Mouse (Mus musculus) brain, embryonic 14.5 days (tissue): ENCODE measurements around the gene Fbxl17. TPM values are rescaled to one million over a fixed set of nuclear protein-coding genes. Genes with fewer than 3 reads are reported as not detected.

Experiments
- DNase-seq: peaks from one replicate; pipeline ENCODE4 v3.0.0-alpha.2; 2011; ENCODE audit warnings: low read depth
- CTCF ChIP-seq: fragments of 200-500 bp; IDR thresholded peaks from 2 replicates; pipeline ENCODE4 v1.5.1; 2012; ENCODE audit warnings: inconsistent platforms, mild to moderate bottlenecking, moderate library complexity, borderline replicate concordance; ENCODE audit not compliant: insufficient read depth, insufficient read length; ENCODE audit errors: extremely low read depth
- POLR2A ChIP-seq: fragments of 200-500 bp; IDR thresholded peaks from 2 replicates; pipeline ENCODE4 v1.6.1; 2012; ENCODE audit warnings: mild to moderate bottlenecking, inconsistent platforms, borderline replicate concordance; ENCODE audit not compliant: poor library complexity, insufficient read depth, insufficient read length, severe bottlenecking; ENCODE audit errors: extremely low read depth
- polyA plus RNA-seq: library from polyadenylated mRNA; depleted of rRNA; stranded (reverse); fragments of >200 nt; gene quantifications from 2 replicates; pipeline ENCODE4 v1.2.3, GENCODE M21; 2012

Gene Fbxl17
- polyA plus RNA-seq, 1 experiment = 30.9 TPM

DNA sequence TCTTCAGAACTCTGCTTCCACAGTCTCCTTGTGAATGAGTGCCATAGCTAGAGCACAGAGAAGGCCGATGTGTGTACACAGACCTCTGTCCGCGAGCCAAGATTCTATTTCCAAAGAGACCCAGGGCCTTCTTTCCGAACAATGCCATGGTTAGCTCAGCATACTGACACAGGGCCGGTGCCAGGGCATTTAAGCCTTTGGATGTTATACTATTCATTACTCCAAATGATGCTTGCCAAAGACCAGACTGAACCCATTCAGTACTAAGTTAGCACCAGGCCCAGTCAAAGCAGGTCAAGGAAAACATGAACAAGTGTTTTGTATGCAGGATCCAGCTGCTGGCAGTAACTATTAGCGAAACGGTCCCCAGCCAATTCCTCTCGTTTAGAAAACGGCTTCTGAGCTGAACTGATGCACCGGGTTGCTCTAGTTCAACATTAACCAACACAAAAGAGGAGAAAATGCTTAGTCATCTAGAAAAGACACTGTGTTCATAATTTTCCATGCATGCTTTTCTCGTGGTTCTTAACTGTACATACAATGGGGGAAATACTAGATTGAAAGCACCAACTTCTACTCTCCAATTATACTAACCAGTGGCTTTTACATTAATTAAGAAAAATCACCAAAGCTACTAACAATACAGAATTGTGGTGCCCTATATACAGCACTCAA is 214.4 kb downstream of the Fbxl17 start:
- TF ChIP-seq POLR2A = no peak
- TF ChIP-seq CTCF = no peak
- DNase-seq = peak; percentile 95

DNA sequence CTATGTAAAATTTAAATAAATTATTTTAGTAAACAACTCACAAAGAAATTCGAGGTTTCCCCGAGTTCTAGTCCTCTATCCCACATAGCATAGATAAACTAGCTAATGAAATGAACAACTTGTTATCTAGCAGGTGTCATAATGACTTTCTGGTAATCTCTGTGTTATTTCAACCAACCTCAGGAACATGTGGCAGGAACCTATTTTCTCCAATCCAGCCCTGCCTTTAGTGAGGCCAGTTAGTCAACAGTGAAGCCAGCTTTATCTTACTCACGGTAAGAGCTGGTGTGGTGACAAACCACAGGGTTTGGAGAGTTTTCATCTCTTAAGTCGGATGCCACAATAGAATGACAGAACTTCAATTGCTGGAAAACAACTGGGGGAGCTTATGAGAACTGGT is 215.7 kb downstream of the Fbxl17 start:
- no peak for TF ChIP-seq CTCF
- no peak for TF ChIP-seq POLR2A
- DNase-seq = no peak

DNA sequence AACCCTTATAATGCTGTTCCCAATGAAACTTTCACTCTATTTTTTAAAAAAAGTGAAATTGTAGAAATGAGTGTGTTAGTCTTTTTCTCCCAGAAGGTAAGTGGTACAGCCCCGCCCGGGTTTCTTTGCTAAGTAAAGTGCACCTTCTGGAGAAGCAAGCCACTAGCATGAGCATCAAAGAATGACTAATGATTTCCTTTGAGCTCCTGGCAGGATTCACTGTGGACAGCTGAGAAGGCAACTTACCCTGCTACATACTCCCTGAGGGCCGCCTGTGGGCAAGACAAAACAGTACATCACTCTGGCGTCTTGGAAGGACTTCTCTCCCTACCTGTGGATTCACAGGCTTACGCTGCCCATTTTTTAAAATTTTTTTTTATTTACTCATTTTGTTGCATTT is 217.8 kb downstream of the Fbxl17 start:
- DNase-seq = no peak
- no peak for TF ChIP-seq CTCF
- TF ChIP-seq POLR2A = no peak

DNA sequence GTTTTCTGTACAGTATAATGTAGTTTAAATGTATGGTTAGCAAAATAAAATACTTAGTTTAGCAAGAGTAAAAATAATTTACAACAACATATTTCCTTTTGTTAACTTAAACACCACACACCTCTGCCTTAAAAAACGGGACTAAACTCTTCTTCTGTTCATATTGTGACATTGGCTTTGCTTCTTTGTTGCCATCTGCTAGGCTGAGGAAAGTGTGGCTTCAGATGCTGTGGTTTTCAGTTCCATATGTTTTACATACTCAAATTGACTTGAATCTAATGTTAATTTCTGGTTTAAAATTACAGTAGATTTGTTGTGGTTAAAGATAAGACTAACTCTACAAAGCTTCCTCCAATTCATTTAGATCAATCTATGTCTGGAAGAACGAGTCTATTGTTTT is 218.8 kb downstream of the Fbxl17 start:
- peak; percentile 50 for DNase-seq
- TF ChIP-seq CTCF (no peak), POLR2A (no peak)

DNA sequence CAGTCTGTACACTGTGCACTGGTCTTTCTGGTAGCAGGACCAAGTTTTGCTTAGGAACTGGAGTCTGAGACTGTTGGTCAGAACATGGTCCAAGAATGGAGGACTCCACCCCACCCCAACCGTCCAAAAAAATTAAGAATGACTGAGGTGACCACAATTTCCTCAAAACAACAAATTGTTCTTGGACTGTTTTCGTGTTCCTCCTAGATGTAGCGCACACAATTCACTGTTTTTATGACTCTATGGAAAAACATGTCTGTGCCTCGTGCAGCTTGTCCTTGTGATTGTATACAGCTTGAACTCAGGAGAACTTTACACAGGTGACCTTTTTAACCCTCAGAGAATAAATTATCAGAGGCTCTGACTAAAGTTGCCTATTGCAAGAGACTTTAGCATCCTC is 220.7 kb downstream of the Fbxl17 start:
- no peak for DNase-seq
- no peak for TF ChIP-seq POLR2A
- TF ChIP-seq CTCF = no peak

DNA sequence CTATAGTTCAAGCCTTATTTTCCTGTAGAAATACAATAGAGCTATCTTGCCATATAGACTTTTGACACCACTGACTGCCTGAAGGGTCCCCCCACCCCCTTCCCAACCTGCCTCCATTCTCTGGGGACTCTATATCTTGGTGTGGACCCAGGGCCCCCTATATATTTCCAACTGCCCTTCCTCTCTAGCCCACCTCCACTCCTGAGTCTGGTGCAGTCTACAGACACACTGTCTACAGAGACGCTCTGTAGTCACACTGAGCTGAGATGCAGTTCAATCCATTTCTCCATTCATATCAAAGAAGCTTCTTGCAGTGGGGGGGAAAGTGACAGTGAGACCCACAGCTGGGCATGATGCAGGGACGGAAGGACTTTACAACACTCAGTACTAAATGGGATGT is 226.5 kb downstream of the Fbxl17 start:
- TF ChIP-seq CTCF (no peak), POLR2A (no peak)
- DNase-seq = no peak

DNA sequence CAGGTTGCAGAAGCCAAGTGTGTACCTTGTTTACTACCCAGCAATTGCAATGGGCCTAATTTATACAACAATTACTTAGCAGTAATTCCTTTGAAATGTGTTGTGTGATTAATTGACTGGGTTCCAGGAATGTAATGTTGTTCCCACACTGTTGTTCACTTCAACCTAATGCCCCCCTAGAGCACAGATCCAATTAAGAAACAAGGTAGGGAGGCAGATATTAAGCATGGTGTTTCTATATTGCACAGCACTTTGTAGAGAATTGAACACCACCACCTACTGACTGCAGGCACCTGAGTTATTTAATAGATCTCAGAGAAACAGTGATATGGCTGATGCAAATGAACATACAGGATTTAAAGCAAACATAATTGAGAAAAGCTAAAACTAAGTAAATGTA is 226.9 kb downstream of the Fbxl17 start:
- DNase-seq = peak; percentile 48
- TF ChIP-seq CTCF = no peak
- TF ChIP-seq POLR2A = no peak

DNA sequence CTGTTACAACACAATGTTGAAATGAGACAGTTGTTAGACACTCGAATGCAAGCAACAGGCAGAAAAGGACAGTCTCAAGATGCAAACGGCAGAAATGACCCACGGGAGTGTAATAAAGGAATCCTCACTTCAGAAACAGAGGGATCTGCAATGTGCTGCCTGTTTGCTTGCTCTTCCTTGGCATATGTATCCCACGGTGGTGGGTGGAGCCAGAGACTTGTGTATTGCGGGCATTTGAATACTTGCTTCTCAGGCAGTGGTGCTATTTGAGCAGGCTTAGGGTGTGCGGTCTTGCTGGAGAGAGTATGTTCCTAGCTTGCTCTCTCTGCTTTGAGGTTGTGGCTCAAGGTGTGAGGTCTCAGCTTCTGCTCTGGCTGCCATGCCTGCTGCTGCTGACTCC is 228.8 kb downstream of the Fbxl17 start:
- DNase-seq = no peak
- TF ChIP-seq POLR2A (no peak), CTCF (no peak)

DNA sequence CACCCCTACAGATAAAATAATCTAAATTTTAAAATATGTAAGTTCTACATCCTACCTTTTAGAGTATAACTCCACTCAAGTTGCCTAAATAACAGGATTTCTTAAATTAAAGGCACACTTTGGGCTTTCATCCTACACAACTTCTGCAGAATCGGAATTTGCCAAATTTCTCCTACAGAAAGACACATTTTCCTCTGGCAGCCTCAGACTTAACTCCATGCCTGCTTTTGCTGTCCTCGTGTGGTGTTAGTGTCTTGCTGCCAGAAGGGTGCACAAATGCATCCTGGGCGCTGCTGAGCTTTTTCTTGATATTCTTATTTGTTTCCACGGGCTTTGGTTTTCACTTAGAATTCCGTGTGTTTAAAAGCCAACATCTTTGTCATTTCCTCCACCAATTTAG is 229.3 kb downstream of the Fbxl17 start:
- TF ChIP-seq CTCF (no peak), POLR2A (no peak)
- DNase-seq = no peak

DNA sequence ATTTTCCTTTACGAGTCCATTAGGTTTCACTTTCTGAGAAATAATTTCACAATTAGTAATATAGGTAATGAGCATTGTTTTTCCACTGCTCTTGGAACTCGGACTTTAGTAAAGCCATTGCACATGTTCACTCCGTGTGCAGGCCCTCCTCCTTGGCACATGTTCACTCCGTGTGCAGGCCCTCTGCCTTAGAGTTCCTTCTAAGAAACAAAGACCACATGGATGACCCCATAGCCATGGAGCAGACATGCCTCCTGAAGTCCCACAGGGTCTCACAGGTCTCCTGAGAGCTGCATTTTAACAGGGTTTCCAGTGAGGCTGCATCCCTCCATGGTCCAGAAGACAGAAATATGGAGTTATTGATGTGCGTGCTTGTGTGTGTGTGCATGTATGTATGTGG is 237.1 kb downstream of the Fbxl17 start:
- DNase-seq = no peak
- no peak for TF ChIP-seq CTCF

DNA sequence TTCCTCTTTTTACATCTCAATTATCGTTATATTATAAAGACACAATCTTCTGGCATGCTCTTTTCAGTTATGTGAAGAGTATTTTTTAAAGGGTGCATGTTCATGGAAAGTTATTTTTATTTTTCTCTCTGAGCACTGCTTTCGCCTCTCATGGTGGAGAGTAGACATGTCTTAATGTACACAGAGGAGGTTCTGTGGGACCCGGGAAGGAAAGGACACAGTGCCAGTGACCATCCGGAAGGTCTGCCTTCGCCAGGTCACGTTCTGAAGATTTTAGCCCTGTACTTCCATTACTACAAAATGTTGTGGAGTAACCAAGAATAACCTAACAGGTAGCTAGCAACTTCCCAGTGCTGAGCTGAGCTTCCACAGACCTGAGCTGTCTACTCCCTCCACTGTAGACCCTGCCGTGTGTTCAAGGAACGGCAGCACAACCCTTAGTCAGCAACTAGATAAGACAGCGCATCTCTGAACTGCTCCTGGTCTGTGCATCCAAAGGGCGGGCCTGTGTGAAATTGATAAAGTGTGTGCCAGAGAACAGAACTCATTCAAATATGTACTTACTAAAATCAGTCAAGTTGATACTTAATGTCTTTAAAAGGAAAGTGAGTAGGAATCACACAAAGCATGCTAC is 238.2 kb downstream of the Fbxl17 start:
- no peak for TF ChIP-seq CTCF
- TF ChIP-seq POLR2A = no peak
- DNase-seq = no peak

DNA sequence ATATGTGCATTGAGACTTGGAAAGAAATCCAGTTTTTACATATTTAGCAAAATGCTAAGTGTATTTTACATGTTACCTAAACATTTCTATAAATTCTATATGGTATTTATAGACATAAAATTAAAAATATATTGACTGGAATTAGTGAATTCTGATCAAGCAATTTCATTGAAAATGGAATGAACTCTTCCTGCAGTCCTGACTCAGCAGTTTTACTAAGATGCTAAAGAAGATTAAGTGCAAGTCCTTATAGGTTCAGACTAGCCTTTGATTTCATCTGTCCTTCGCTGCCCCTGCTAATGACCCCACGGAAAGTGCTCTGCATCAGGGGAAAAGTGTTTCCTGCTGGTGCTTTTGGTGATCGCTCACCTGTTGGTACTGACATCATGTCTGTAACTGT is 240.7 kb downstream of the Fbxl17 start:
- DNase-seq = no peak
- TF ChIP-seq POLR2A (no peak), CTCF (no peak)
